Mouse (Mus musculus): ENCODE results near the gene Atp2c2.

The Atp2c2 gene

GRCm38 (mm10) chr8:119702965-119703364 is 3.2 kb downstream of the Atp2c2 start:
- in situ Hi-C loops (cut with MboI, MseI) = no loop called here

GRCm38 (mm10) chr8:119707146-119707545 is 7.3 kb downstream of the Atp2c2 start:
- in situ Hi-C loops (cut with MboI, MseI) = no loop called here

GRCm38 (mm10) chr8:119708471-119708870 is 8.7 kb downstream of the Atp2c2 start:
- in situ Hi-C loops (cut with MboI, MseI) = no loop called here

GRCm38 (mm10) chr8:119708878-119709702 is 9.3 kb downstream of the Atp2c2 start:
- in situ Hi-C loops (cut with MboI, MseI) = no loop called here

GRCm38 (mm10) chr8:119709703-119710093 is 9.9 kb downstream of the Atp2c2 start:
- in situ Hi-C loops (cut with MboI, MseI) = no loop called here

GRCm38 (mm10) chr8:119712226-119712625 is 12.4 kb downstream of the Atp2c2 start:
- in situ Hi-C loops (cut with MboI, MseI) = no loop called here

- in situ Hi-C loops (cut with MboI, MseI) = no loop called here
Observed at GRCm38 (mm10) chr8:119713421-119713820, 13.6 kb downstream of the Atp2c2 start.

GRCm38 (mm10) chr8:119715221-119715620 is 15.4 kb downstream of the Atp2c2 start:
- in situ Hi-C loops (cut with MboI, MseI) = no loop called here

- in situ Hi-C loops (cut with MboI, MseI) = no loop called here
Observed at GRCm38 (mm10) chr8:119716730-119717299, 17.0 kb downstream of the Atp2c2 start.

- in situ Hi-C loops (cut with MboI, MseI) = no loop called here
Observed at GRCm38 (mm10) chr8:119717765-119718164, 18.0 kb downstream of the Atp2c2 start.

- in situ Hi-C loops (cut with MboI, MseI) = no loop called here
Observed at GRCm38 (mm10) chr8:119719011-119719501, 19.2 kb downstream of the Atp2c2 start.

GRCm38 (mm10) chr8:119722348-119722747 is 22.5 kb downstream of the Atp2c2 start:
- in situ Hi-C loops (cut with MboI, MseI) = no loop called here

- in situ Hi-C loops (cut with MboI, MseI) = no loop called here
Observed at GRCm38 (mm10) chr8:119723676-119724075, 23.9 kb downstream of the Atp2c2 start.

- in situ Hi-C loops (cut with MboI, MseI) = no loop called here
Observed at GRCm38 (mm10) chr8:119724596-119724995, 24.8 kb downstream of the Atp2c2 start.

GRCm38 (mm10) chr8:119727093-119727492 is 27.3 kb downstream of the Atp2c2 start:
- in situ Hi-C loops (cut with MboI, MseI) = no loop called here

- in situ Hi-C loops (cut with MboI, MseI) = no loop called here
Observed at GRCm38 (mm10) chr8:119728351-119728895, 28.6 kb downstream of the Atp2c2 start.

GRCm38 (mm10) chr8:119732072-119732471 is 32.3 kb downstream of the Atp2c2 start:
- in situ Hi-C loops (cut with MboI, MseI) = no loop called here

- in situ Hi-C loops (cut with MboI, MseI) = no loop called here
Observed at GRCm38 (mm10) chr8:119736348-119736917, 36.6 kb downstream of the Atp2c2 start.

GRCm38 (mm10) chr8:119737093-119737900 is 37.5 kb downstream of the Atp2c2 start:
- in situ Hi-C loops (cut with MboI, MseI) = no loop called here

- in situ Hi-C loops (cut with MboI, MseI) = no loop called here
Observed at GRCm38 (mm10) chr8:119738129-119738907, 38.5 kb downstream of the Atp2c2 start.

GRCm38 (mm10) chr8:119740634-119741033 is 40.8 kb downstream of the Atp2c2 start:
- in situ Hi-C loops (cut with MboI, MseI) = no loop called here
